Mouse (Mus musculus): ENCODE data around the gene Sstr2.

- no peak for TF ChIP-seq CTCF (IDR thresholded peaks at IDR 0.05; ENCODE audit: control insufficient read depth, insufficient read depth, insufficient read length)
- TF ChIP-seq MAX (IDR thresholded peaks at IDR 0.05), result no peak
Observed at GRCm38 (mm10) chr11:113609581-113609980, 9.6 kb upstream of the Sstr2 start.

All from C2C12 (cell line).